Mouse (Mus musculus) hindbrain, postnatal 0 days (tissue): Measurements from ENCODE around the gene Ppp1r3d. TPM values are rescaled to one million over a fixed set of nuclear protein-coding genes. Genes with fewer than 3 reads are reported as not detected.
A peak's percentile ranks its signal among the peaks of the same experiment; 100 is the strongest.

Experiments
- ATAC-seq: fragments of 200-750 bp; cut with Nextera tagmentation; 2 replicates; pipeline ENCODE4 v1.8.0; 2017; ENCODE audit warnings: mild to moderate bottlenecking, moderate TSS enrichment, moderate library complexity
- DNase-seq: peaks from one replicate; pipeline ENCODE4 v3.0.0-alpha.2; 2015; ENCODE audit warnings: low spot score
- H3K27ac ChIP-seq: fragments of 300-500 bp; sonication (generic); 2 replicates; pipeline ENCODE4 v1.5.1; 2014; ENCODE audit warnings: mild to moderate bottlenecking
- H3K27me3 ChIP-seq: fragments of 300-500 bp; sonication (generic); 2 replicates; pipeline ENCODE4 v1.6.1; 2014; ENCODE audit warnings: low read length, mixed read lengths; ENCODE audit not compliant: insufficient read depth
- H3K36me3 ChIP-seq: fragments of 300-500 bp; sonication (generic); 2 replicates; pipeline ENCODE4 v1.6.1; 2014; ENCODE audit warnings: low read length, mixed read lengths; ENCODE audit not compliant: insufficient read depth
- H3K4me1 ChIP-seq: fragments of 300-500 bp; sonication (generic); 2 replicates; pipeline ENCODE4 v1.6.1; 2014; ENCODE audit warnings: antibody characterized with exemption, low read length, mixed read lengths; ENCODE audit not compliant: insufficient read depth
- H3K4me2 ChIP-seq: fragments of 300-500 bp; sonication (generic); 2 replicates; pipeline ENCODE4 v1.6.1; 2014; ENCODE audit warnings: low read depth, mild to moderate bottlenecking, low read length, moderate library complexity, mixed read lengths
- H3K4me3 ChIP-seq: fragments of 300-500 bp; sonication (generic); 2 replicates; pipeline ENCODE4 v1.5.1; 2014; ENCODE audit warnings: low read length
- H3K9ac ChIP-seq: fragments of 300-500 bp; sonication (generic); replicated peaks from 2 replicates; pipeline ENCODE4 v1.6.1; 2014; ENCODE audit warnings: mild to moderate bottlenecking, low read length, moderate library complexity, mixed read lengths
- H3K9me3 ChIP-seq: fragments of 300-500 bp; sonication (generic); 2 replicates; pipeline ENCODE4 v1.6.1; 2016; ENCODE audit warnings: low read length, mixed read lengths
- CTCF ChIP-seq: IDR thresholded peaks from 2 replicates; pipeline ENCODE4 v1.5.1; 2016; ENCODE audit warnings: antibody characterized with exemption, control low read depth, low read depth
- WGBS: fragments of 180-500 bp; shearing (Covaris S2); extraction: QIAGEN DNeasy Blood & Tissue Kit; methylation state at CpG from one replicate; pipeline ENCODE4 v1.1.7; 2014; 5-methylcytosine and 5-hydroxymethylcytosine counted together
- polyA plus RNA-seq: library from polyadenylated mRNA; unstranded; fragments of >200 nt; fragmentation: Nextera tagmentation; extraction: Ambion mirVana; gene quantifications from 2 replicates; pipeline ENCODE4 v1.2.1, GENCODE M21; 2015
- total RNA-seq: library from RNA; depleted of rRNA; stranded (reverse); fragments of >200 nt; gene quantifications from 2 replicates; pipeline ENCODE4 v1.2.3, GENCODE M21; 2014; rRNA removed

The Ppp1r3d gene
- total RNA-seq (17.0 and 21.3 TPM in 2 replicates), polyA plus RNA-seq (6.6 and 6.9 TPM in 2 replicates)

DNA sequence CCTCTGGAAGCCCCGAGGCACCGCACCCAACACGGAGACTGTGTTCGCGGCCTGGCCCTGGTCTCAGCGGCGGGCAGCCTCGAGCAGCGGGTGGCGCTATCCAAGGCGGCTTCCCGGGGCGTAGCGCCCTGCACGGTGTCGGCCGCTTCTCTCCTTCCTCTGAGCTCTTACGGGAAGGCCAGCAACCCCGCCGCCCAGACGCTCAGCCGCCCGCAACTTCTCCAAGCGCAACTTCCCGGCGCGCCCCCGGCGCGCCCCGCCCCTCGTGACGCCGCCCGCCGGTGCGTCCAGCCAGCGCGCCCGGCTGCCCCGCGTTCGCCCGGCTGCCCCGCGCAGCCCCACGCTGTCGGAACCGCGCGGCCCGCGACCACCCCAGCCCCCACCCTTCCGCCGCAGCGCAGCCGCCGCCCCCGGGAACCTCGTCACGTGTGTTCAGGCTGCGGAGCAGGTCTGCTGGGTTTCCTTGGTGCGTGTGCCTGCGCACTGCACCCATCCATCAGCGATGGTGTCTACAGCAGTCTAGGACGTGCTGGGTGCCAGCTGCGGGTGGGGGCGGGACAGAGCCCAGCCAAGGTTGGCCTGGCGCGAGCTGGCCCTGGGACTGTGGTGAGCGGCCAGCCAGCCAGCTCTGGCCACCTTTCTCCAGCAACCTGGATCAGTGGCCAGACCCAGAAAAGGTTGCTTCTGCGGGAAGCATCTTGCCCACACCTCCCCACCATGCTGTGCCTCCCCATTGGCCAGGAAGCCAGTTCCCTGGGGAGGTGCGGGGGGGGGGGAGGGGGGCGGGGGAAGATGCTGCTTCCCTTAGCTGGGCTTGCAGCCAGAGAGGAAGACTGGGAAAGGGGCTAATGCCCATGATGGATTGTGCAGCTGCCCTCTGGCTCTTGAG lies at the start of gene Ppp1r3d, which contains the start of gene Fam217b:
Gene Ppp1r3d, minus strand, starts transcription at position 212 of the 889 bp plus-strand sequence.
Gene Fam217b, plus strand, starts transcription at position 264 of the 889 bp plus-strand sequence.
- H3K36me3 ChIP-seq, result no peaks in the 10 kb centered on the region
- peak within 1 kb of the TSS; percentile 98 for H3K4me2 ChIP-seq
- DNase-seq (peak; percentile 78), ATAC-seq (peak; percentile 84)
- TF ChIP-seq CTCF, result peak; percentile 9; the same call in 1 of the 2 replicates
- H3K27ac ChIP-seq, result peak within 1 kb of the TSS; percentile 82
- H3K9ac ChIP-seq, result peak within 1 kb of the TSS; percentile 71
- H3K9me3 ChIP-seq, result no peaks in the 10 kb centered on the region
- H3K4me3 ChIP-seq, result peak within 1 kb of the TSS; percentile 66
- H3K4me1 ChIP-seq, result peaks cover 23% of the 10 kb centered on the region
- no peaks in the 10 kb centered on the region for H3K27me3 ChIP-seq
- WGBS, result under 1% methylated on average over 60 of the region's 74 CpGs

DNA sequence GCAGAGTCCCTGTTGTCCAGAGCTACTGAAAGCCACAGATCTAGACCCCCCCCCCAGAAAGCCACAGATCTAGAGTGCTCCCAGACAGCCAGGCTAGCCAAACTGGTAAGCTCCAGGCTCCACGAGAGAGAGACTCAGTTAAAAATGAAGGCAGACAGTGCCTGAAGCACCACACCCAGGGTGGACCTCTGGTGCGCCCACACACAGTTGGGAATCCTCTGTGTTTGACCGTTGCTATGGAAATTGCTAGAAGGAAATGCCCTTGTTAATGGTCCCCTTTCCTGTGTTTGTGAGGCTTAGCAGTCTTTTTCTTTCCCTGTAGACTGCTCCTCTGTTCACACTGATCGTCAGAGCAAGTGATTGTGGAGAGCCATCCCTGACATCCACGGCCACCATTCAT lies 46.1 kb upstream of the Ppp1r3d start:
- Histone ChIP-seq H3K4me3 (no peak overlapping the region), H3K27ac (no peak overlapping the region), H3K4me2 (no peak overlapping the region), H3K9me3 (no peaks in the 10 kb centered on the region), H3K36me3 (no peaks in the 10 kb centered on the region), H3K27me3 (no peaks in the 10 kb centered on the region), H3K4me1 (0 out of 2 replicates have a peak, but pooled peaks cover 4% of the 10 kb centered on the region), H3K9ac (no peak overlapping the region)
- ATAC-seq (no peak), DNase-seq (no peak)
- WGBS, result 54% methylated on average over 5 of the region's 5 CpGs
- no peak for TF ChIP-seq CTCF

DNA sequence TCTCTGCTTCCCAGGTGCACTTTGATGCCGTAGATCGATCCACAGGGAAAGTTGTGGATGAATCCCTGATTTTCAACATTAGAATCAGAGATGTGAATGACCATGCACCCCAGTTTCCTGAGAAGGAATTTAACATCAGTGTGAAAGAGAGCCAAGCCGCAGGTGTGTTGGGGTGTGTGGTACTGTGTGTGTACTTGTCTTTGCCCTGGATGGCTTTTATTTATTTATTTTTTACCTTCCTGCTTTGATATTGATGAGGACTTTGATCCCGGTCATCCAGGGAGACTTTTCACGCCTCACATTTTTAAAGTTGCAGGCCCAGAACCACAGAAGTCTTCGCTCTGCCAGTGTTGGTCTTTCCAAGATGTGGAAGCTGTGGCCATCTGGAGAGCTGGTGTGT lies 43.1 kb upstream of the Ppp1r3d start:
- H3K36me3 ChIP-seq, result no peaks in the 10 kb centered on the region
- H3K4me2 ChIP-seq, result no peak overlapping the region
- 94% methylated on average over 6 of the region's 6 CpGs for WGBS
- no peaks in the 10 kb centered on the region for H3K9me3 ChIP-seq
- TF ChIP-seq CTCF, result no peak
- H3K4me3 ChIP-seq, result no peak overlapping the region
- DNase-seq (no peak), ATAC-seq (no peak)
- 0 out of 2 replicates have a peak, but pooled peaks cover 4% of the 10 kb centered on the region for H3K4me1 ChIP-seq
- no peak overlapping the region for H3K27ac ChIP-seq
- no peak overlapping the region for H3K9ac ChIP-seq
- H3K27me3 ChIP-seq, result no peaks in the 10 kb centered on the region

DNA sequence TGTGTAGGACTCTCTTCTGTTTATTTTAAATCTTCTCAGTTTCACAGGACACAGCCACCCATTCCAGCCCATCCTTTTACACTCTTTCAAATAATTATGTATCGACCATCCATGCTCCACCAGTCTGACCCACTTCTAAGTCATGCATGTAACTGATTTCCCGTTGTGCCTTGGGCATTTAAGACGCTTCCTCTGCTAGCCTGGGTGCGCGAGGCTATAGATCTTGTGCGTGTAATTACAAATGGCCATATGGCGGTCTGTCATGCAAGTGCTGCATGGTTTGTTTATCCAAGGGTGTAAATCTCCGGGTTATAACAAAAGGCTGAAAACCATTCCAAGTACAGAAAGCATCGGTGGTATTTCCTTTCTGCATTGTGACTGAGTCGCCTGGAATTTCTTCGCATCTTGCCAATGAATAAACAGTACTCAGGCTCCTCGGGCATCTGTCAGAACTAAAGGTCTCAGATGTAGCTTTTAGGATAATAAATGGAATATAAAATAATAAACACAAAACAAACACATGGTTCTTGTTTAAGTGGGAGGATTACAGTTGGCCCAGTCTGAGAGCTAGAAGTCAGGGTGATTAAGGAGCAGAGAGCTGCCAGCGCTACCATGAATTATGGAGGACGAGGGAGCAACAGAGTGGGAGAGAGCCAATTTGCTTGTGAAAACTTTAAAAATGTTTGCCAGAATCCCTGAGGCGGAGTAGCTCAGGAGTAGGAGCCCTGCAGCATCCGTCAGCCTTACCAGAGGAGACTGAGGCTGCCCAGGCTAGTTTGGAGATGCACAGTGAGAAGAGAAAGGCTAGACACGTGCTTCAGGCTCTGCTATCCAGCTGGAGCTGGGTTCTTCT lies 40.6 kb upstream of the Ppp1r3d start:
- H3K9me3 ChIP-seq, result no peaks in the 10 kb centered on the region
- no peak overlapping the region for H3K4me3 ChIP-seq
- WGBS, result 23% methylated on average over 17 of the region's 17 CpGs
- H3K4me1 ChIP-seq, result 0 out of 2 replicates have a peak, but pooled peaks cover 4% of the 10 kb centered on the region
- no peak overlapping the region for H3K9ac ChIP-seq
- no peaks in the 10 kb centered on the region for H3K36me3 ChIP-seq
- ATAC-seq, result peak; percentile 38; the same call in 1 of the 2 replicates
- no peak for TF ChIP-seq CTCF
- no peaks in the 10 kb centered on the region for H3K27me3 ChIP-seq
- peak; percentile 72 for DNase-seq
- H3K4me2 ChIP-seq, result peak overlapping the region; percentile 21; the same call in 1 of the 2 replicates
- H3K27ac ChIP-seq, result peak overlapping the region; percentile 5; the same call in 1 of the 2 replicates

DNA sequence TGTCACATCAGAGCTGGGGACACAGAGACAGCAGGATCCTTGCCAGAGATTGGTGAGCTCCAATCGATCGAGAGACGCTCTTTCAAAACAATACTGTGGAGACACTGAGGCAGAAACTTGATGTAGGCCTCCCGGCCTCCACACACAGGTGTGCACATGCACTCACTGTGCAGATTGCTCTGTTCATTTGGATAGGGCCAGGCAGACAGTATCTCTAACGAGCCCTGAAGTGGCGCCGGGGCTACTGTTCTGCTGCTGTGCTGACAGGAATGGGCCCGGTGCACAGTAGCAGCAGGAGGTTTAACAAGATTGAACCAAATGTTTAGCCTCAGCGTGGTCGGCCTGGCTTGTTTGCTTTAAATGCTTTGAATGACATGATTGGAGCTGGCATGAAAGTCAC lies 36.7 kb upstream of the Ppp1r3d start:
- Histone ChIP-seq H3K4me2 (no peak overlapping the region), H3K9me3 (no peaks in the 10 kb centered on the region), H3K36me3 (no peaks in the 10 kb centered on the region), H3K9ac (no peak overlapping the region), H3K4me3 (no peak overlapping the region), H3K4me1 (0 out of 2 replicates have a peak, but pooled peaks cover 4% of the 10 kb centered on the region), H3K27me3 (no peaks in the 10 kb centered on the region), H3K27ac (no peak overlapping the region)
- no peak for DNase-seq
- TF ChIP-seq CTCF, result no peak
- 53% methylated on average over 10 of the region's 10 CpGs for WGBS
- no peak for ATAC-seq

DNA sequence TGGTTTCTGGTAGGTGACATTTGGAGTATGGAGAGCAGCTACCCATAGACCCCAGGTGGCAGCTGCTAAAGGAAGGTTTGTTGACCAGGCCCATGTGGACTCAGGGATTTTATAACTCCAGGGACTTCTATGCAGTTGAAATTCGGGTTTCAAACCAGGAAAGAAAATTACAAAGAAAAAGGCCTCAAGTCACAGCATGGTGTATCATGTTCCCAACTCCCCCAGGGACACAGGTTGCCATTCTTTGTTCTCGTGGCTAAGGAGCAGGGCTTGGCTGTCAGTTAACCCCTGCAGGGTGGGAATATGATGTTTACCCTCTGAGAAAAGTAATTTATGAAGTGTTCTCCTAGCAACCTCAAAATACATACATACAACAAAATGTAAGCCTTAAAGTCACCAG lies 36.0 kb upstream of the Ppp1r3d start:
- DNase-seq, result no peak
- Histone ChIP-seq H3K27ac (no peak overlapping the region), H3K27me3 (no peaks in the 10 kb centered on the region), H3K9ac (no peak overlapping the region), H3K4me1 (no peaks in the 10 kb centered on the region), H3K9me3 (no peaks in the 10 kb centered on the region), H3K36me3 (no peaks in the 10 kb centered on the region), H3K4me2 (no peak overlapping the region), H3K4me3 (no peak overlapping the region)
- no peak for ATAC-seq
- 15% methylated on average over 2 of the region's 2 CpGs for WGBS
- no peak for TF ChIP-seq CTCF
